11 mouse cellular contexts compared by ENCODE assay signal in the genomic region with DNA sequence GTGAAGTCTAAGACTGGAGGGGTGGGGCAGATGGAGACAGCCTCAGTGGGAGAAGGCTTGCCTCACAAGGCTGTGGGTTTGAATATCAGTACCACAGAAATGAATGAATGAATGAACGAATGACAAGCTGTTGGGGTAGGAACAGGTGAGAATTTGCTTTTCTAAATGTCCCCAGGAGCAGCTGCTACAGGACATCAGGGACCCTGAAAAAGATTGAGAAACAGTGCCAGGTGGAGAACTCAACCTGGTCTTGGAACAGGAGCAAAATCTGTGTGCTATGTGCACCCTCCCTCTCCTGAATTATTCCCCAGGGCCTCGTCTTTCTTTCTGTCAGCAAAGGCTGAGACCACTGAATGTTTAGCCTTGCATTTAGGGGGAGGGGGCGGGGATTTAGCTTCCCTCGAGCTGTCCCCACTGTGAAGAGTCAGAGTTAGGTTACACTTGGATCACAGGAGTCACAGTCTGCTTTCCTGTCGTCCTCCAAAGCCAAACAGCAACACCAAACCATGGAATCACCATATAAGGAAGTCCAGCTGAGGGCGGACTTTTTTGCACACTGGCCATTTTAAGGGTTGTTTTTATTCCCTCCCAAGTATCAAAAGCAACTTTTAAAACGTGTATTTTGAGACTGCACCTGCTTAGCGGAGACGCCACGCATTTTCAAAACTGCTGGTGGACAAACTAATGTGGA. TPM values are rescaled to one million over a fixed set of nuclear protein-coding genes. Genes with fewer than 3 reads are reported as not detected.
DNase-seq lines count a peak whose midpoint lies in the region; ATAC-seq and TF ChIP-seq lines count a peak whose summit lies in the region.
"Had no signal": no experiment of that assay in that cellular context is flagged by ENCODE, and none has a peak within 500 bp of the region (broad histone marks: within the 10 kb centered on the region; RNA-seq: fewer than 3 reads in every experiment).

A gene (plus strand): TSS at position 641 of the 691 bp plus-strand sequence.

- TF ChIP-seq CTCF in thymus, adult 2 months (IDR thresholded peaks at IDR 0.05; ENCODE audit: borderline replicate concordance, control insufficient read depth, extremely low read depth, insufficient read depth, low read length, poor library complexity), result no peak

- H3K4me3 ChIP-seq in thymus, adult 2 months (ENCODE audit: control insufficient read depth, insufficient read depth, low read length), result no peak within 1 kb of the TSS
- no peak within 1 kb of the TSS for H3K4me3 ChIP-seq in embryonic facial prominence, embryonic 12.5 days
- no peak within 1 kb of the TSS for H3K4me3 ChIP-seq in limb, embryonic 11.5 days (ENCODE audit: low read depth, low read length)
- H3K4me3 ChIP-seq in neural tube, embryonic 15.5 days (replicated peaks), result no peak within 1 kb of the TSS

- H3K36me3 ChIP-seq in thymus, adult 2 months (ENCODE audit: control insufficient read depth, insufficient read depth, low read length), result no peaks in the 10 kb centered on the region
- H3K36me3 ChIP-seq in embryonic facial prominence, embryonic 12.5 days, result no peaks in the 10 kb centered on the region
- H3K36me3 ChIP-seq in limb, embryonic 11.5 days (ENCODE audit: control insufficient read depth, insufficient read depth, low read length), result no peaks in the 10 kb centered on the region
- no peaks in the 10 kb centered on the region for H3K36me3 ChIP-seq in neural tube, embryonic 15.5 days
- H3K36me3 ChIP-seq: G1E had no signal

- no peak within 1 kb of the TSS for H3K27ac ChIP-seq in thymus, adult 2 months (ENCODE audit: control insufficient read depth, insufficient read depth, low read length)
- 0 out of 2 replicates have a peak within 1 kb of the TSS, but pooled peaks have one; percentile 4 for H3K27ac ChIP-seq in embryonic facial prominence, embryonic 12.5 days
- no peak within 1 kb of the TSS for H3K27ac ChIP-seq in limb, embryonic 11.5 days (replicated peaks; ENCODE audit: low read depth, low read length)
- peak within 1 kb of the TSS; percentile 85 for H3K27ac ChIP-seq in neural tube, embryonic 15.5 days (replicated peaks)
- H3K27ac ChIP-seq: kidney, postnatal 0 days had no signal

- ATAC-seq in embryonic facial prominence, embryonic 12.5 days (ENCODE audit: insufficient number of reproducible peaks, insufficient read depth, low FRiP score, low TSS enrichment), result no peak
- ATAC-seq in limb, embryonic 11.5 days (ENCODE audit: insufficient number of reproducible peaks, low FRiP score, low TSS enrichment, low read depth), result no peak
- ATAC-seq in neural tube, embryonic 15.5 days (ENCODE audit: low FRiP score), result no peak

- 16% methylated on average over 10 of the region's 10 CpGs for WGBS in thymus, adult 2 months
- WGBS in embryonic facial prominence, embryonic 12.5 days, result 20% methylated on average over 10 of the region's 10 CpGs
- WGBS in limb, embryonic 11.5 days, result 23% methylated on average over 10 of the region's 10 CpGs
- WGBS in neural tube, embryonic 15.5 days, result 28% methylated on average over 10 of the region's 10 CpGs

- H3K27me3 ChIP-seq in thymus, adult 2 months (ENCODE audit: control insufficient read depth, insufficient read depth, low read length), result peaks cover 10% of the 10 kb centered on the region; the same call in 1 of the 2 replicates
- H3K27me3 ChIP-seq in embryonic facial prominence, embryonic 12.5 days, result peaks cover 32% of the 10 kb centered on the region
- H3K27me3 ChIP-seq in limb, embryonic 11.5 days (ENCODE audit: control insufficient read depth, insufficient read depth, low read length), result peaks cover 20% of the 10 kb centered on the region
- 0 out of 2 replicates have a peak, but pooled peaks cover 3% of the 10 kb centered on the region for H3K27me3 ChIP-seq in neural tube, embryonic 15.5 days (replicated peaks)

- no peak within 1 kb of the TSS for H3K4me2 ChIP-seq in embryonic facial prominence, embryonic 12.5 days (replicated peaks)
- H3K4me2 ChIP-seq in limb, embryonic 11.5 days (ENCODE audit: low read depth, severe bottlenecking), result peak within 1 kb of the TSS; percentile 2; the same call in 1 of the 2 replicates
- peak within 1 kb of the TSS; percentile 67; the same call in 1 of the 2 replicates for H3K4me2 ChIP-seq in neural tube, embryonic 15.5 days

- no peak for DNase-seq in thymus, adult 2 months
- no peak for DNase-seq in thymus, postnatal 14 days
- DNase-seq in limb, embryonic 11.5 days (ENCODE audit: low spot score), result no peak
- DNase-seq in gastrocnemius, adult 8-10 months (ENCODE audit: low spot score in 2 of 2), result no peak
- DNase-seq in MN1 (ENCODE audit: low spot score), result no peak
- no peak for DNase-seq in right cerebral cortex, postnatal 4 days
- DNase-seq: adrenal gland, postnatal 25 days had no signal

- no peak for TF ChIP-seq POLR2A in thymus, adult 2 months (IDR thresholded peaks at IDR 0.05; ENCODE audit: control insufficient read depth, extremely low read depth, insufficient read depth, low read length, poor library complexity)

- H3K9ac ChIP-seq in embryonic facial prominence, embryonic 12.5 days, result no peak within 1 kb of the TSS
- H3K9ac ChIP-seq in limb, embryonic 11.5 days (ENCODE audit: low read length), result no peak within 1 kb of the TSS
- H3K9ac ChIP-seq in neural tube, embryonic 15.5 days (replicated peaks), result 0 out of 2 replicates have a peak within 1 kb of the TSS, but pooled peaks have one; percentile 54

- H3K4me1 ChIP-seq in thymus, adult 2 months (replicated peaks; ENCODE audit: control insufficient read depth, insufficient read depth, low read length), result peaks cover 52% of the 10 kb centered on the region
- H3K4me1 ChIP-seq in embryonic facial prominence, embryonic 12.5 days, result peaks cover 42% of the 10 kb centered on the region
- peaks cover 15% of the 10 kb centered on the region for H3K4me1 ChIP-seq in limb, embryonic 11.5 days (ENCODE audit: control insufficient read depth, insufficient read depth, low read length)
- peaks cover 28% of the 10 kb centered on the region for H3K4me1 ChIP-seq in neural tube, embryonic 15.5 days

- no peaks in the 10 kb centered on the region for H3K9me3 ChIP-seq in embryonic facial prominence, embryonic 12.5 days
- no peaks in the 10 kb centered on the region for H3K9me3 ChIP-seq in limb, embryonic 11.5 days (ENCODE audit: control insufficient read depth, low read length)
- no peaks in the 10 kb centered on the region for H3K9me3 ChIP-seq in neural tube, embryonic 15.5 days (replicated peaks)
- H3K9me3 ChIP-seq: G1E had no signal

RNA-seq across cellular contexts. Expression of the gene that starts here (rescaled TPM):
- polyA plus RNA-seq in thymus, adult 2 months (2012; rRNA removed), result 29.1 and 31.7 TPM in 2 replicates
- 4.5 and 4.6 TPM in 2 replicates for polyA plus RNA-seq in embryonic facial prominence, embryonic 12.5 days (2016; fragmentation: Nextera tagmentation; extraction: Ambion mirVana)
- polyA plus RNA-seq in limb, embryonic 11.5 days (2014; fragmentation: Nextera tagmentation; extraction: Ambion mirVana), result 0.21 and 0.47 TPM in 2 replicates
- 23.8 and 25.6 TPM in 2 replicates for polyA plus RNA-seq in neural tube, embryonic 15.5 days (2015; fragmentation: Nextera tagmentation; extraction: Ambion mirVana)
- total RNA-seq in gastrocnemius, adult 8-10 months (2022), result under 1 TPM; 0.15 to 0.83 (median 0.58) TPM

Comparison
In these comparisons a context has a peak if more than half of its experiments do, and no peak if none do; other contexts are left out.
1. H3K27ac ChIP-seq: peak in embryonic facial prominence, embryonic 12.5 days (single experiment) and neural tube, embryonic 15.5 days (single experiment); none in thymus, adult 2 months (single experiment) and limb, embryonic 11.5 days (single experiment).